Mouse (Mus musculus) ES-E14 (cell line): ENCODE measurements around the gene Sorcs2. TPM values are rescaled to one million over a fixed set of nuclear protein-coding genes. Genes with fewer than 3 reads are reported as not detected.

Experiments
- DNase-seq: peaks from one replicate; pipeline ENCODE4 v3.0.0-alpha.2; 2013; ENCODE audit warnings: low read depth, low spot score
- H3K27ac ChIP-seq: 2 replicates; pipeline ENCODE4 v1.5.1; 2012; ENCODE audit warnings: low read depth, mild to moderate bottlenecking, low read length, moderate library complexity, mixed read lengths; ENCODE audit not compliant: poor library complexity, insufficient read depth, severe bottlenecking
- H3K36me3 ChIP-seq: 2 replicates; pipeline ENCODE4 v1.6.1; 2012; ENCODE audit warnings: mild to moderate bottlenecking, low read length, moderate library complexity, mixed read lengths; ENCODE audit not compliant: control insufficient read depth, poor library complexity, insufficient read depth, severe bottlenecking
- H3K4me1 ChIP-seq, 2 experiments: fragments of 150-350 bp in 1 of 2; sonication (generic) in 1 of 2; 2 replicates each; pipeline ENCODE4 v1.6.1; 2012; ENCODE audit warnings: low read length in 2 of 2, mild to moderate bottlenecking in 1 of 2, mixed read lengths in 1 of 2; ENCODE audit not compliant: control insufficient read depth in 2 of 2, insufficient read depth in 2 of 2, poor library complexity in 1 of 2
- H3K4me3 ChIP-seq, 2 experiments: fragments of 150-350 bp in 1 of 2; sonication (generic) in 1 of 2; 2 replicates each; pipeline ENCODE4 v1.5.1; 2012; ENCODE audit warnings: low read length in 2 of 2, low read depth in 1 of 2, mild to moderate bottlenecking in 1 of 2, mixed read lengths in 1 of 2; ENCODE audit not compliant: insufficient read depth in 1 of 2, poor library complexity in 1 of 2, severe bottlenecking in 1 of 2
- H3K9ac ChIP-seq: 2 replicates; pipeline ENCODE4 v1.6.1; 2012; ENCODE audit warnings: low read depth, mild to moderate bottlenecking, low read length, mixed read lengths; ENCODE audit not compliant: poor library complexity, insufficient read depth, severe bottlenecking
- H3K9me3 ChIP-seq: fragments of 150-350 bp; sonication (generic); 2 replicates; pipeline ENCODE4 v1.6.1; 2012; ENCODE audit warnings: low read depth, mild to moderate bottlenecking, low read length; ENCODE audit not compliant: control insufficient read depth, insufficient read depth
- CHD2 ChIP-seq: IDR thresholded peaks from 2 replicates; pipeline ENCODE4 v1.6.1; 2014; ENCODE audit warnings: mild to moderate bottlenecking, low read depth, low read length, inconsistent platforms
- HCFC1 ChIP-seq: IDR thresholded peaks from 2 replicates; pipeline ENCODE4 v1.6.1; 2012; ENCODE audit warnings: low read length, inconsistent platforms, borderline replicate concordance; ENCODE audit not compliant: insufficient read depth
- MAFK ChIP-seq: IDR thresholded peaks from 2 replicates; pipeline ENCODE4 v1.6.1; 2014; ENCODE audit warnings: mild to moderate bottlenecking, low read depth, low read length, inconsistent platforms; ENCODE audit not compliant: insufficient read depth
- ZC3H11A ChIP-seq: IDR thresholded peaks from 2 replicates; pipeline ENCODE4 v1.6.1; 2012; ENCODE audit warnings: low read depth, mild to moderate bottlenecking, inconsistent platforms, low read length, borderline replicate concordance
- ZNF384 ChIP-seq: IDR thresholded peaks from 2 replicates; pipeline ENCODE4 v1.6.1; 2012; ENCODE audit warnings: low read depth, low read length, inconsistent platforms
- in situ Hi-C, 2 experiments: fragments of 600-800 bp; cut with MboI; formaldehyde crosslinking; loops; one replicate each; pipeline ENCODE4 v1.15.1; 2025; ENCODE audit warnings: low sequenced_read_pairs in 2 of 2, inconsistent platforms in 1 of 2; ENCODE audit not compliant: unreplicated experiment in 2 of 2
- total RNA-seq: library from RNA; depleted of rRNA; stranded (reverse); fragments of 300-350 nt; gene quantifications from 2 replicates; pipeline ENCODE4 v1.2.3, GENCODE M21; 2012

The Sorcs2 gene
- total RNA-seq, 1 experiment: 5.4 TPM

DNA sequence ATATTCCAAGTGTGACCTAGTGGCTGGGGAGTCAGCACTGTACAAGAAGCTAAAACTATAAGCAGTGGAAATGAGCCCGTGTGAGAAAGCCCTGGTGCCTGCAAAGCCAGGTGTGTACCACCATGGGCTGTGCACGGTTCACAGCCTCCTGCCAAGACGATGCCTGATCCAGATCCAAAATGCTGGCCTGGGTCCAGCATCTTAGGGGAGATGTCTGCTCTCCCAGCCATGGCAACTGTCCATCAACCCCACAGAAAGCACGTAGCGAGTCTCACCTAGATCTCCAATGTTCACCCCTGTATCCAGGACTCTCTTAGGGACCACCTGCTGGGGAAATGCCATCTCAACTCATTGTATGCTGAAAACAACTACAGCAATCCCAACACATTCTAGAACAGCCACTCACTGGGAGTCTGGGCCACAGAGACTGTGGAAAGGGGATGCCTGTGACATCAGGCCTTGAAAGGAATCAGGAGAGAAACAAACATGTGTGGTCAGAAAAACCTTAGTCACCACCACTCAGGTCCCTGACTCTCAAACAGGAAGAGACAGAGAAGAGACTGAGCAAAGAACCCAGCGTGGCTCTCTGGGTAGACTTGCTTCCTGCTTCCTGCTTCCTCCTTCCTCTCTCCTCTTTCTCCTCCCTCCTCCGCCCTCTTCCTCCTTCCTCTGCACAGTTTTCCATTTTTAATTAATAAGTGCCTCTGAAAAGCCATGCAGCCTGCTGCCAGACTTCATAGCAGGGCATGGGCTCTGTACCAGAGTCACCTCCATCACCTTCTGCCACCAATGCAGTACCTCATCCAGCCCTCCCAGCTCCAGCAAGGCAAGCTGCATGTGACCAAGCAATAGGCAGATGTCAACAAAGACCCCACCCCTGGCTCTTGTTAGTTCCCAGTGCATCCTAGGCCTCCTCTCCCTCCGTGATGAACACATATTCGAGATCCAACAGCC, 71.6 kb downstream of the Sorcs2 start:
- Histone ChIP-seq H3K27ac (no peak overlapping the region), H3K4me1 (peaks cover 0 to 4% of the 10 kb centered on the region in 2 experiments; a peak in 2 of 4 replicates), H3K9ac (no peak overlapping the region), H3K9me3 (no peaks in the 10 kb centered on the region), H3K36me3 (no peaks in the 10 kb centered on the region), H3K4me3 (no peak overlapping the region)
- in situ Hi-C loops: no loop called here
- TF ChIP-seq MAFK (no peak), ZNF384 (no peak), CHD2 (no peak), ZC3H11A (no peak), HCFC1 (no peak)
- DNase-seq: no peak

DNA sequence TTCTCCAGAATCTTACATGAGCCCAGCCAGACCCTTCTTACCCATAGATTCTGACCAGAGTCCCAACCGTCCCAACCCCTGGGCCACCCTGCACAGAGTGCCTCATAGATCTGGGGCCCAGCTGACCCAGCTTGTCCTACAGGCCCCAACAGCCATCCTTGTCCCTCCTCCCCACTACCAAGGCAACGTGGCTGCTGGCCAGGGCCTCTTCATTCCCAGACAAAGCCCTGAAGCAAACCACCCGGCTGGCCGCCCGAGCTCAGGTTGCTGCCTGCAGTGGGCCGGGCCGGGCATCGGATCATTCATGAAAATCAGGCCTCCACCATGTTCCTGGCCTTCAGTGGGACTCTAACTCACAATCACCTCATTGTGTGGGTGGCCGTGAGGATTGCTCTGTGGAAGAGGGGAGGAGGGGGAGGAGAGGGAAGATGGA, 73.8 kb downstream of the Sorcs2 start:
- in situ Hi-C loops: no loop called here
- H3K9ac ChIP-seq: no peak overlapping the region
- no peaks in the 10 kb centered on the region for H3K36me3 ChIP-seq
- no peak overlapping the region for H3K4me3 ChIP-seq
- H3K27ac ChIP-seq: no peak overlapping the region
- H3K4me1 ChIP-seq: peaks cover 0 to 4% of the 10 kb centered on the region in 2 experiments; a peak in 2 of 4 replicates
- no peaks in the 10 kb centered on the region for H3K9me3 ChIP-seq
- TF ChIP-seq ZNF384: no peak
- no peak for TF ChIP-seq ZC3H11A
- TF ChIP-seq MAFK: no peak
- no peak for TF ChIP-seq CHD2
- no peak for TF ChIP-seq HCFC1
- no peak for DNase-seq

DNA sequence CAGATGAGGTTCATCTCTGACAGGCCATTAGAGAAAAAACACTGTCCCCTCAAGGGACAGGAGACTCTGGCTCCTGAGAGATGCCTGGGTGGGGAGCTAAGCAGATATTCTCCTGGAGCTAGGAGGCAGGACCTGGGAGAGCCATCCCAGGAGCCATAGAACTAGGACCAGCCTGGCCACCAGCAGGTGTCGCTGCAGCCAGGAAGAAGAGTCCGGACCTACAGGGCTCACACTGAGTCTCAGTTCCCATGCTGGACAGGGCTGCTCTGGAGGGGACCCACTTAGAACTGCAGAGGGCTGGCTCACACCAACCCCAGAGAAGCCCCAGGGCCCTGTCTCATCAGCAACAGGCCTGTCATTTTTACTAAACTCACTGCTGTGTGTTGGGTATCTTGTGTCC, 74.4 kb downstream of the Sorcs2 start:
- in situ Hi-C loops: no loop called here
- no peak overlapping the region for H3K27ac ChIP-seq
- H3K4me3 ChIP-seq: no peak overlapping the region
- no peaks in the 10 kb centered on the region for H3K9me3 ChIP-seq
- no peak for TF ChIP-seq ZNF384
- TF ChIP-seq ZC3H11A: peak; percentile 61; the same call in 1 of the 2 replicates
- H3K4me1 ChIP-seq: peaks cover 0 to 4% of the 10 kb centered on the region in 2 experiments; a peak in 2 of 4 replicates
- H3K9ac ChIP-seq: no peak overlapping the region
- peak; percentile 49 for DNase-seq
- H3K36me3 ChIP-seq: no peaks in the 10 kb centered on the region

DNA sequence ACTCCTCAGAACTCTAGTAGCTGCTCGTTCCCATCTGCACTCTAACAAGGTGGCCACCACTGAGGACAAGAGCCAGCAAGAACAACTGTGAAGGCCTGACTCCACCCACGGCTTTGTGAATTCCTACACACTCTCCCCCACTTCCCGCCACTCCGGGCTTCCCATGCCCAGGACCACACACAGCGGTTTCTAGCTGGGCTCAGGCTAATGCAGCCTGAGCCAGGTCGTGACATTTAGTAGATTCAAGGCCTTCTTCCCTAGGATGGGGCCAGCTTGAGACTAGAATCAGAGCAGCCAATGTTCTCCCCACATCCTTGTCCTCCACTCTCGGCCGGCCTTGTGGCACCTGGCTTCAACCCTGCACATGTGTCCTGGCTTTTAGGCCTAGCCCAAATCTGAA, 76.4 kb downstream of the Sorcs2 start:
- H3K27ac ChIP-seq: no peak overlapping the region
- TF ChIP-seq MAFK: no peak
- no peak for TF ChIP-seq HCFC1
- no peak for TF ChIP-seq ZNF384
- no peak for TF ChIP-seq CHD2
- no peak for TF ChIP-seq ZC3H11A
- no peaks in the 10 kb centered on the region for H3K9me3 ChIP-seq
- H3K4me3 ChIP-seq: no peak overlapping the region
- peaks cover 0 to 4% of the 10 kb centered on the region in 2 experiments; a peak in 2 of 4 replicates for H3K4me1 ChIP-seq
- no peak overlapping the region for H3K9ac ChIP-seq
- in situ Hi-C loops: no loop called here
- H3K36me3 ChIP-seq: no peaks in the 10 kb centered on the region
- no peak for DNase-seq
